Mouse (Mus musculus) inflammation-experienced regulatory T-cells (primary cell): Measurements from ENCODE around the gene Inpp5f. TPM values are rescaled to one million over a fixed set of nuclear protein-coding genes. Genes with fewer than 3 reads are reported as not detected.

Experiments
- polyA plus RNA-seq, 2 experiments: library from polyadenylated mRNA; unstranded; fragments of 100-300 nt; shearing (Covaris generic); gene quantifications; one replicate each; pipeline ENCODE4 v1.2.1; 2017

The Inpp5f gene
- 10 to 100 TPM; 34.8 to 65.7 TPM for polyA plus RNA-seq

DNA sequence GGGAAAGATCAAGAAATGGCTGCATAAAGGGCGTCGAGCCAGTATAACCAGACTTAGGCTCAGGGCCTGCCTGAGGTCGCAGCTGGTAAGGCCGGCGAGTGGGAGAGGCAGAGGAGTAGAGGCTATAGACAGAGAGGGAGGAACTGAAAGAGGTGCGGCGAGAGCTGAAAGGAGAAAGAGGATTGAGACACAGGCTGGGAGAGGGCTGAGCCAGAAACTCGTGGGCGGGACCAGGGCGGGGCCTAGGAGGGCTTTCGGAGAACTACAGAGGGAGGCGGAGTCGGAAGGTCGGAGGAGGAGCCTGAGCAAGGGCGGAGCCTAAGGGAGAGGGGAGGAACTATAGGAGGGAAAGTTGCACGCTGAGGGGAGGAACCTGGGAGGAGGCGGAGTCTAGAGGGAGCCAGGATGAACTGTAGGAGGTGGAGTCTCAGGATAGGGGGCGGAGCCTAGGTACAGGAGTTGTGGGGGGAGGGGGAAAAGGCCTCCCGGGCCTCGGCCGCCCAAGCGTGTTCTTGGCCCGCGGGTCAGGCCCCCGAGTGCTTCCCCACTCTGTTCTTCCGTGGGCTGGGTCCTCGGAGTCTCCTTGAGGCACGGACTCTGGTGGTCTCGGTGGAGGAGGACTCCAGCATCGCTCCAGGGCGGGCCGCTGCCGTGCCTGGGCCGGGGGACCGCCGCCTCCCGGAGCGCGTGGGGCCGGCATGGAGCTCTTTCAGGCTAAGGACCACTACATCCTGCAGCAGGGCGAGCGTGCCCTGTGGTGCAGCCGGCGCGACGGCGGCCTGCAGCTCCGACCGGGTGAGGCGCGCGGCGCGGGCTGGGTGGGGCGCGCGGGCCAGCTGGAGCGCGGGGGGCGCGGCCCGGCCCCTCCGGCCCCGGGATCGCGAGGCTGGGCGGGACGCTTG is at the start of gene Inpp5f:
TSS of gene Inpp5f (plus strand) at position 432 of the 902 bp plus-strand sequence.

DNA sequence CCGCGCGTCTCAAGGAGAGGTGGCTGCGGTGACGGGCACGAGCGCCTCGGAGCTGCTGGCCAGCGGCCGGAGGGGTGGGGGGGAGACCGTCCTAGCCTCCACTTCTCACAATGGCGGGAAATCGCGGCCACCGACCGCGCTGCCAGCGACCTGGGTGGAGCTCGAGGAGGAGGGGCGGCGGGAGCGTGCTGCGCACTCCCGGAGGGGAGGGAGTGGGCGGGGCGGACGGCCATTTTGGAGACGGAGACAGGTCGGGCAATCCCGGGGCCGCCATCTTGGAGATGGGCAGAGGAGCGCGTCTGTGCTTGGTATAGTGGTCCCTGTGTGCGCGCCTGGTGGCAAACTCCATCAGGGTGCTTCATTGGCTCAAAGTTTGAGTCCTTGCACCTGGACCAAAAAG is 129.2 kb downstream of the Inpp5f start, which contains the start of gene Mcmbp:
TSS of gene Mcmbp (minus strand) at position 162 of the 400 bp plus-strand sequence.

DNA sequence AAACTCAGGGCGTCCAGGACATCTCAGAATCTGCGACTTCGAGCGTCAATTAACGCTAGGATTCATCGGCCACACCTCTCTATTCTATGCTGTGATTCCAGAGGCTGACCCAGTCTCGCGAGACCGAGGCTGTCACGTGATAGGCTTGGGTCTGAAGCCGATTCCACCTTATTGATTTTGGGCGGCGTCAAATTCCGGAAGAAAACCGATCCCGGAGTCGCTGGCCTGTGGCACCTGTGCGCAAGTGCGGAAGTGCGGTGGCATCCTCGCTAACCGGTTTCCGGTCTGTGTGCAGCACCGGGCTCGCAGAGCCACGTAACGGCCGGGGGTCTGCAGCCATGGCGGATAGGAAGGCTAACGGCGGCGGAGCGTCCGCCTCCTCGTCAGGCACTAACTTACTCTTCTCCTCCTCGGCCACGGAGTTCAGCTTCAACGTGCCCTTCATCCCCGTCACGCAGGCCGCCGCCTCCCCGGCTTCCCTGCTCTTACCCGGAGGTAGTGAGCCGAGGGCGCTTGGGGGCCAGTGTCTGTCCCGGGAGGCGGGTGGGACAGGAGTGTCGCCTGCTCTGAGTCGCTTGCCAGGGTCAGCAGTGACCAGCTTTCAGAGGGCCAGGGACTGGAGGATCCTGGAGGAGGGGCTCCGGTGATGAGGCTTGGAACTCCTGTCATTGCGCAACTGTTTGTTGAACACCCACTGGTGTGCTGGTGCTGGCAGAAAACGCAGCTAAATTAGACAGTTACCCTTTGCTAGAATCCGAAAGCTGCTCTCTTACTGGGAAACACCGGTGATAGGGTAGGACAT is 133.8 kb downstream of the Inpp5f start, which contains the start of gene Sec23ip:
TSS of gene Sec23ip (plus strand) at position 260 of the 802 bp plus-strand sequence.

Other genes with a start within 250 kb of the Inpp5f start
- 100 to 1,000 TPM; 214 to 318 TPM for gene Rgs10, start 192.6 kb upstream of the Inpp5f start, polyA plus RNA-seq
- gene Tial1, start 149.6 kb upstream of the Inpp5f start, polyA plus RNA-seq, result 10 to 100 TPM; 34.4 to 43.5 TPM
- 10 to 100 TPM; 11.6 to 13.0 TPM for gene Bag3, start 87.7 kb upstream of the Inpp5f start, polyA plus RNA-seq
- 100 to 1,000 TPM; 114 to 116 TPM for gene Mcmbp, start 129.2 kb downstream of the Inpp5f start, polyA plus RNA-seq
- gene Sec23ip, start 133.6 kb downstream of the Inpp5f start, polyA plus RNA-seq, result 10 to 100 TPM; 52.3 to 52.8 TPM